Mouse (Mus musculus): ENCODE results near the gene Ntmt1.

The Ntmt1 gene

GRCm38 (mm10) chr2:30783346-30783745 lies 24.3 kb upstream of the Ntmt1 start:
- CTCF ChIA-PET = interaction anchor here (0.6 kb wide), 1 partner anchor 45 kb away, joined by 8 read pairs; no protein-coding TSS in a partner anchor

- CTCF ChIA-PET = interaction anchor here (0.6 kb wide), 2 partner anchors 83 to 161 kb away, joined by 3 to 5 read pairs; no protein-coding TSS in a partner anchor
Observed at GRCm38 (mm10) chr2:30784078-30784994, 23.3 kb upstream of the Ntmt1 start.

DNA sequence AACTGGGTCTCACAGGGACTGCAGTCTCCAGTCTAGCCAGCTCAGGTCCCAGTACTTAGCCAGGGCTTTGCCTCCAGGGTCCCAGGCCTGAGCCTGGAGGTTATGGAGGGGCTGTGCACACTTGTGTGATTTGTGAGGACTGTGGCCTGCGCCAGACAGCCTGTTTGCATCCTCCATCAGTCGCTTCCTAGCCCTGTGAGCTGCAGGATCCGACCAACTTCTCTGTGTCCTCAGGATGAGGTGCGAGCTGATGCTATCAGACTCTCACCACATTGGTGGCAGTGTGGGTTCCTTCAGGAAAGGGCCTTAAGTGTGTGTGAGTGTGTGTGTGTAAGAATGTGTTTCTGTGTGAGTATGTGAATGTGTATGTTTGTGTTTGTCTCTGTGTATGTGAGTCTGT lies 20.2 kb upstream of the Ntmt1 start:
- CTCF ChIA-PET = no interaction called here

GRCm38 (mm10) chr2:30792061-30792460 lies 15.6 kb upstream of the Ntmt1 start:
- CTCF ChIA-PET = no interaction called here

DNA sequence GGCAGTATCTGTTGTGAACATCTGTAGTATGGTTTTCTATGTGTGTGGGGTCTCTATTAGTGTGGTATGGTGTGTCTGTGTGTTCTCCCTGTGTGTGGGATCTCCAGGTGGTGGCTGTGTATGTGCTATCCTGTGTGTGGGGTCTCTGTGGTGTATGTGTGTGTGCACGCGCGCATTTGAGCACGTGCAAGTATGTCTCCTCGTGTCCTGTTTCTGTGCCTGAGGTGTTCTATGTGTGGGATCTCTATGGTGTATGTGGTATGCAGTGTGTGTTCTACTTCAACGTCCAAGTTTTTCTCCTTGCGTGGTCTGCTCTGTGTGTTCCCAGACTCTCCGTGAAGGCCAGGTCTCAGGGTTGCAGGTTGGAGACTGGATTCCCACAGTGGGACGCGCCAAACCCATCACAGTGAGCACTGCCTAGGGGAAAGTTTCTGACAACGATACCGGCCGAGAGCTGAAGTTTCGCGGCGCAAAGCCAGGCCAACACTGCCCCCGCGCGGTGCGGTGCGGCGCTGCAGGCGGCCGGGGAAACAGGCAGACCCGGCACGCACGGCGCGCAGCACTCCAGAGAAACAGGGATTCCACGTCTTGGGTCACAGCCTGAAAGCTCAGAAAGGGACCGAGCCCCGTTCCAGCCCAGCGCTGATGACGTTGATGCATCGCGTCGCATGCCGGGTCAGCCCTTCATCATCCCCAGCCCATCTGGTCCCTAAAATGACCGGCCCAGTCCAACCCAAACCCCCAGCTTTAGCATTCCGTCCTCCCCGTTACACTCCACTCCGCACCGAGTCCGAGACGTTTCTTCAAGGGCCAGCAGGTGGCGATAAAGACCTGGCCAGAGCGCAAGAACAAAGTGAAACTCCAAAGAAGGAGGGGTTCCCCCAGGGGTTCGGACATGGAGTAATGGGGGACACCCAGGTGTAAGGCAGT lies 13.2 kb upstream of the Ntmt1 start:
- CTCF ChIA-PET = interaction anchor here (0.6 to 2.0 kb wide), 4 partner anchors 354 to 359 kb away, joined by 3 to 5 read pairs (median 4); no protein-coding TSS in a partner anchor

DNA sequence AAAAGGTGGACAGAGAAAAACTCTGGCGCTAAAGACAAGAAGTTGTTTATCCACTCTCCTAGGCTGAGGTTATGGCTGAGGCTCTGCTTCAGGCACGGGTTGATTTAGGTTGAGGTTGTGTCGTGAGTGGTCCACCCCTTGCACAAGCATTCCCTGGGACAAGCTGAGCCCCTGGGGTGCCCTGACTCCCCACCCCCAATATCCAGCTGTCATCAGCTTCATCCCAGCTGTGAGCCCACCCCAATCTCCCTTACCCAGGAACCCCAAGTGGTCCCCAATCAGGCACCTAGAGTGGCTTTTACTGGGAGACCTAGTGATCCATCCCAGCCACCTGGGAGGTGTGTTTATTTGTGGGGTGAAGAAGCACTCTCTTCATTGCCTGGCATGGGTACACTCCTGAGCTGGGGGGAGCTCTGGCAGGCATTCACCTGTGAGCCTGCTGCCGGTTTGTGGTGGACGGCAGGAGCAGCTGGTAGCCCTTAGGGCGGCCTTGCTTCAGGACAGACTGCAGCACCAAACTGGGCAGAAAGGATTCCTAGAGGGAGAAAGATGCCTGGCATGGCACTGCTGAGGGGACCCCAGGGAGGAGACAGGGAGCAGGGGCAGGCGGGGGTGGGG lies 12.2 kb upstream of the Ntmt1 start:
- CTCF ChIA-PET = interaction anchor here (0.6 to 2.0 kb wide), 3 partner anchors 358 to 667 kb away, joined by 4 to 7 read pairs (median 5); no protein-coding TSS in a partner anchor

GRCm38 (mm10) chr2:30795889-30796275 lies 11.7 kb upstream of the Ntmt1 start:
- CTCF ChIA-PET = interaction anchor here (0.6 to 2.0 kb wide), 3 partner anchors 358 to 667 kb away, joined by 4 to 7 read pairs (median 5); no protein-coding TSS in a partner anchor

GRCm38 (mm10) chr2:30796382-30796781 lies 11.2 kb upstream of the Ntmt1 start:
- CTCF ChIA-PET = interaction anchor here (0.7 to 2.0 kb wide), 4 partner anchors 359 to 1135 kb away, joined by 3 to 7 read pairs (median 4); no protein-coding TSS in a partner anchor

DNA sequence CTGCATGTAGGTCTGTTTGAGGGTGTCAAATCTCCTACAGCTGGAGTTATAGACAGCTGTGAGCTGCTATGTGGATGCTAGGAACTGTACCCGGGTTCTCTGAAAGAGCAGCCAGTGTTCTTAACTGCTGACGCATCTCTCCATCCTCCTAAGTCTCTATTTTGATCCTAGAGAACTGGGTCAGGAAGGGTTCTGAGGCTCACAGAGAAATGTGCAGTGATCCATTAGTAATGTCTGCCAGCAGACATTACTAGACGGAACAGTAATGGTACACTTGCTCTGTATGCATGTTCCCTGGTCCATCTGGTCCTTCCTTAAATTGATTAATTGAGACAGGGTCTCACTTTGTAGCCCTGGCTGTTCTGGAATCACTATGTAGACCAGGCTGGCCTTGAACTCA lies 8.2 kb upstream of the Ntmt1 start:
- CTCF ChIA-PET = no interaction called here

- CTCF ChIA-PET = no interaction called here
Observed at GRCm38 (mm10) chr2:30800671-30801066, 7.0 kb upstream of the Ntmt1 start.

DNA sequence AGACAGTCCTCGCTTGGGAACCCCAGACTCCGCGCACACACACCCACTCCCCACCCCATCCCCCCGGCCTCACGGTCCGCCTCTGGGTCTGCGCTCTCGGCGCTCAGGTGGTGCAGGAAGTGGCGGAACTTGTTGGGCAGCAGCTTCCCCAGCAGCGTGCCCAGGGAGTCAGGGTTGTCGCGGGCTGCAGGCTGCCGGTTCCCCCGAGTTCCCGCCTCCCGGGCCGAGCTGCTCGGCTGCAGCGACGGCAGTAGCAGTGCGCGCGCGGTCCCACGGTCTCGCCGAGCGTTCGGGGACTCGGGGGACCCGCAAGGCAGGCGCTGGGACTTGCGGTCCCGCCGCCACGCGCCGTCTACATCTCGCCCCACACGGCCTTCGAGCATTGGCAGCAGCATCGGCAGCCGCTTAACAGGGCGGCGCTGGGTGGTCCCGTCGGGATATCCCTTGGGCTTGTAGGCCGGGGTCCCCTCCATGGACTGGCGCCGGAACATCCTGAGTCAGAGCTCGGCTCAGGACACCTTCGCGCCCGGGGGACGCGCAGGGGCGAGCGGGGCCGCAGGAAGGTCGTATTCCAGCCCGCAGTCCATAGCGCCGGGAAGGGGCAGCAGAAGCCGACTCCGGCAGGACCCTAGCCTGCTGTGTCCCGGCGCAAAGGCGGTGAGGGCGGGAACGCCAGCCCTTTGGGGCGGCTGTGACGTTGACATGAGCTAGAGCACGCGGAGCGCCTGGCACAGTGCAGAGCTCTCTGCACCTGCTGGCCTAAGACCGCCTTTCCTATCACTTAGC lies 6.4 kb upstream of the Ntmt1 start:
- CTCF ChIA-PET = no interaction called here

GRCm38 (mm10) chr2:30803604-30804003 lies 4.0 kb upstream of the Ntmt1 start, which contains the start of gene 1700001O22Rik:
Gene 1700001O22Rik (minus strand): TSS chr2:30803661.
- CTCF ChIA-PET = no interaction called here

DNA sequence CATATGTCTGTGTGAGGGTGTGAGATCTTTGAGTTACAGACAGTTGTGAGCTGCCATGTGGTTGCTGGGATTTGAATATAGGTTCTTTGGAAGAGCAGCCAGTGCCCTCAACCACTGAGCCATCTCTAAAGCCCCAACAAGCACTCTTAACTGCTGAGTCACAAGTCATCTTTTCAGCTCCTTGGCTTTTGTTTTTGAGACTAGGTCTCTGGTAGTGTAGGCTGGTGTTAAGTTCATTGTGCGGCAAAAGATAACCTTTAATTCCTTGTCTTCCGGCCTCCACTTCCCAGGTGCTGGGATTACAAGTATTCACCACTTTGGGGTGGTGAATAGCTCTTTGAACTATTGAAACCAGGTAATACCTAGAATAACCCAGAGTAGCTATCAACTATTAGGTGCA lies 1.6 kb upstream of the Ntmt1 start:
- CTCF ChIA-PET = interaction anchor here (0.6 to 0.7 kb wide), 2 partner anchors 784 to 1399 kb away, joined by 7 to 10 read pairs; no protein-coding TSS in a partner anchor

- CTCF ChIA-PET = interaction anchor here (0.7 kb wide), 1 partner anchor 87 kb away, joined by 14 read pairs; no protein-coding TSS in a partner anchor
Observed at GRCm38 (mm10) chr2:30807147-30807647, 429 bp upstream of the Ntmt1 start.

GRCm38 (mm10) chr2:30808296-30808655 lies 650 bp downstream of the Ntmt1 start:
- CTCF ChIA-PET = no interaction called here

GRCm38 (mm10) chr2:30809503-30809902 lies 1.9 kb downstream of the Ntmt1 start:
- CTCF ChIA-PET = interaction anchor here (0.5 to 0.6 kb wide), 2 partner anchors 391 to 875 kb away, joined by 4 read pairs; no protein-coding TSS in a partner anchor

GRCm38 (mm10) chr2:30810573-30810972 lies 2.9 kb downstream of the Ntmt1 start:
- CTCF ChIA-PET = no interaction called here

DNA sequence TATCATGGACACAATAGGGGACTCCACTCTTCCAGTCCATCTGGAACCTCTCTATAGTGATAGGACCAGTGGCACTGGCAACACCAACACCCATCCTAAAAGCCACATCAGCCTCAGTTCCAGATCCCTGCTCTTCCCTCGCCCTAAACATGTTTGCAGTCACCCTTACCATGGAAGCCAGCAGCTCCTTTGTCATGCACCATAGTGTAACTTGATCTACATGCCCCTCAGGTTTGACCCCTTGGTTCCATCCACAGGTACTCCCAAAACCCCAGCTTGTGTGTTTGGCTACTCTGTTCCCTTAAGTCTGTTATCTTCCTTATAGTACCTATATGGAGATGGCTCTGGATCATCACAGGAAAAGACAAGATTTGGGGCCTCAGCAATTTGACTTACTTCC lies 8.8 kb downstream of the Ntmt1 start:
- CTCF ChIA-PET = no interaction called here

DNA sequence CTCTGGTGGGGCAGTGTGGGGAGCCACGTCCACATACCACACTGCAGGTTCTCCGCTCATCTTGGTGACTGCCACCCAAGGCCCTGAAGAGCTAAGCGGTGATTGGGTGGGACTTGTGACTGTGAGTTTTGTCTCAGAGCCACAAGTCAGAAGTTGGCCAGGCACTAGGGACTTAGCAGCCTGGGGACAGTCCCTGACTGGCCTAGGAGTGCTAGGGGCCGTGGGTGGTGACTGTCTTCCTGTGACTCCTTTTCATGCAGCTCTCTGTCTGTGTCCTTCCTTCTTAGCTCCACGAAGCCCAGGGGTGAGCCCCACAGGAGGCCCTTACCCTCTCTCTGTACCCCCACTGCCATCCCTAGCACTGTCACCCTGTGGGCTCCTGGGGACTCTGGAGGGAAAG lies 12.2 kb downstream of the Ntmt1 start:
- CTCF ChIA-PET = no interaction called here

GRCm38 (mm10) chr2:30821073-30821472 lies 13.4 kb downstream of the Ntmt1 start:
- CTCF ChIA-PET = no interaction called here

All from spleen, embryonic (tissue).